Mouse (Mus musculus) MEL (cell line): ENCODE data around the gene Ldlrad2. TPM values are rescaled to one million over a fixed set of nuclear protein-coding genes. Genes with fewer than 3 reads are reported as not detected.
A peak's percentile ranks its signal among the peaks of the same experiment; 100 is the strongest.

Experiments
- DNase-seq: peaks from one replicate; pipeline ENCODE4 v3.0.0; 2011; ENCODE audit warnings: low read depth, low spot score
- H3K27ac ChIP-seq: 2 replicates; pipeline ENCODE4 v1.5.1; 2012; ENCODE audit warnings: low read depth, mild to moderate bottlenecking, control low read depth, low read length, moderate library complexity; ENCODE audit not compliant: control insufficient read depth
- H3K27me3 ChIP-seq, 2 experiments: fragments of 150-350 bp in 1 of 2; sonication (generic) in 1 of 2; 2 replicates each; pipeline ENCODE4 v1.6.1; 2012; ENCODE audit warnings: low read length in 2 of 2, mild to moderate bottlenecking in 2 of 2, improper control_type of control experiment in 1 of 2, moderate library complexity in 1 of 2; ENCODE audit not compliant: insufficient read depth in 2 of 2, control insufficient read depth in 1 of 2
- H3K36me3 ChIP-seq, 2 experiments: 2 replicates each; pipeline ENCODE4 v1.6.1; 2012 to 2014; ENCODE audit warnings: low read length in 2 of 2, improper control_type of control experiment in 1 of 2, inconsistent platforms in 1 of 2, mild to moderate bottlenecking in 1 of 2; ENCODE audit not compliant: insufficient read depth in 2 of 2, control insufficient read depth in 1 of 2
- H3K4me1 ChIP-seq, 2 experiments: fragments of 150-350 bp in 1 of 2; sonication (generic) in 1 of 2; 2 replicates each; pipeline ENCODE4 v1.6.1; 2012; ENCODE audit warnings: low read length in 2 of 2, improper control_type of control experiment in 1 of 2, mild to moderate bottlenecking in 1 of 2; ENCODE audit not compliant: insufficient read depth in 2 of 2, control insufficient read depth in 1 of 2
- H3K4me3 ChIP-seq, 2 experiments: fragments of 150-350 bp in 1 of 2; sonication (generic) in 1 of 2; 2 replicates each; pipeline ENCODE4 v1.5.1; 2012; ENCODE audit warnings: low read depth in 2 of 2, low read length in 2 of 2, mild to moderate bottlenecking in 2 of 2, moderate library complexity in 2 of 2, control low read depth in 1 of 2, improper control_type of control experiment in 1 of 2; ENCODE audit not compliant: control insufficient read depth in 1 of 2, insufficient read depth in 1 of 2
- H3K79me2 ChIP-seq: 2 replicates; pipeline ENCODE4 v1.6.1; 2012; ENCODE audit warnings: mild to moderate bottlenecking, low read length, moderate library complexity; ENCODE audit not compliant: control insufficient read depth, poor library complexity, insufficient read depth
- H3K9ac ChIP-seq: 2 replicates; pipeline ENCODE4 v1.6.1; 2012; ENCODE audit warnings: low read depth, mild to moderate bottlenecking, control low read depth, low read length, moderate library complexity; ENCODE audit not compliant: control insufficient read depth, poor library complexity, severe bottlenecking
- H3K9me3 ChIP-seq: fragments of 150-350 bp; sonication (generic); replicated peaks from 2 replicates; pipeline ENCODE4 v1.6.1; 2012; ENCODE audit warnings: mild to moderate bottlenecking, low read length, improper control_type of control experiment, moderate library complexity; ENCODE audit not compliant: insufficient read depth
- BHLHE40 ChIP-seq: IDR thresholded peaks from 2 replicates; pipeline ENCODE4 v1.6.1; 2012; ENCODE audit warnings: low read depth, mild to moderate bottlenecking, inconsistent platforms, low read length, improper control_type of control experiment, borderline replicate concordance
- CHD2 ChIP-seq: IDR thresholded peaks from 2 replicates; pipeline ENCODE4 v1.6.1; 2011; ENCODE audit warnings: low read length, improper control_type of control experiment
- CTCF ChIP-seq, 3 experiments: IDR thresholded peaks in 2 of 3; conservative IDR thresholded peaks in 1 of 3; 2 replicates each; pipeline ENCODE4 v1.5.1; 2011 to 2012; ENCODE audit warnings: low read length in 3 of 3, low read depth in 2 of 3, mild to moderate bottlenecking in 2 of 3, improper control_type of control experiment in 1 of 3, inconsistent platforms in 1 of 3, mixed read lengths in 1 of 3, moderate library complexity in 1 of 3; ENCODE audit not compliant: control insufficient read depth in 1 of 3, insufficient read depth in 1 of 3, poor library complexity in 1 of 3, severe bottlenecking in 1 of 3
- ELF1 ChIP-seq: IDR thresholded peaks from 2 replicates; pipeline ENCODE4 v1.6.1; 2014; ENCODE audit warnings: low read depth, mild to moderate bottlenecking, inconsistent platforms, low read length, improper control_type of control experiment, moderate library complexity
- EP300 ChIP-seq, 2 experiments: IDR thresholded peaks; 2 replicates each; pipeline ENCODE4 v1.6.1; 2011; ENCODE audit warnings: improper control_type of control experiment in 2 of 2, low read length in 2 of 2, low read depth in 1 of 2, mild to moderate bottlenecking in 1 of 2
- GABPA ChIP-seq: IDR thresholded peaks from 2 replicates; pipeline ENCODE4 v1.6.1; 2012; ENCODE audit warnings: low read depth, mild to moderate bottlenecking, inconsistent platforms, low read length, improper control_type of control experiment, moderate library complexity
- JUND ChIP-seq: IDR thresholded peaks from 2 replicates; pipeline ENCODE4 v1.6.1; 2011; ENCODE audit warnings: low read depth, mild to moderate bottlenecking, improper control_type of control experiment, low read length
- KAT2A ChIP-seq: conservative IDR thresholded peaks from 2 replicates; pipeline ENCODE4 v1.6.1; 2012; ENCODE audit warnings: low read depth, low read length, improper control_type of control experiment, inconsistent platforms
- MAX ChIP-seq: IDR thresholded peaks from 2 replicates; pipeline ENCODE4 v1.6.1; 2011; ENCODE audit warnings: low read length, improper control_type of control experiment
- MAZ ChIP-seq: IDR thresholded peaks from 2 replicates; pipeline ENCODE4 v1.6.1; 2012; ENCODE audit warnings: low read depth, mild to moderate bottlenecking, inconsistent platforms, low read length, improper control_type of control experiment
- MYB ChIP-seq: IDR thresholded peaks from 2 replicates; pipeline ENCODE4 v1.6.1; 2011; ENCODE audit warnings: mild to moderate bottlenecking, low read depth, low read length, improper control_type of control experiment
- NRF1 ChIP-seq: IDR thresholded peaks from 2 replicates; pipeline ENCODE4 v1.6.1; 2014; ENCODE audit warnings: low read depth, mild to moderate bottlenecking, inconsistent platforms, low read length, improper control_type of control experiment, moderate library complexity; ENCODE audit not compliant: poor library complexity, insufficient read depth, severe bottlenecking
- RAD21 ChIP-seq: IDR thresholded peaks from 2 replicates; pipeline ENCODE4 v1.6.1; 2011; ENCODE audit warnings: mild to moderate bottlenecking, low read depth, low read length, improper control_type of control experiment
- SMC3 ChIP-seq: IDR thresholded peaks from 2 replicates; pipeline ENCODE4 v1.6.1; 2011; ENCODE audit warnings: low read depth, low read length, improper control_type of control experiment
- ZC3H11A ChIP-seq: IDR thresholded peaks from 2 replicates; pipeline ENCODE4 v1.6.1; 2012; ENCODE audit warnings: low read depth, mild to moderate bottlenecking, inconsistent platforms, low read length, improper control_type of control experiment
- ZMIZ1 ChIP-seq: IDR thresholded peaks from 2 replicates; pipeline ENCODE4 v1.6.1; 2012; ENCODE audit warnings: low read depth, mild to moderate bottlenecking, inconsistent platforms, low read length, improper control_type of control experiment, moderate library complexity
- ZNF384 ChIP-seq: IDR thresholded peaks from 2 replicates; pipeline ENCODE4 v1.6.1; 2012; ENCODE audit warnings: low read depth, mild to moderate bottlenecking, inconsistent platforms, low read length, improper control_type of control experiment
- polyA plus RNA-seq, 2 experiments: library from polyadenylated mRNA; stranded (reverse) in 1 of 2; unstranded in 1 of 2; fragments of >175 nt in 1 of 2; fragments of >200 nt in 1 of 2; gene quantifications; 2 replicates each; pipeline versions ENCODE4 v1.2.1 to v1.2.4; 2012; ENCODE audit warnings: low replicate concordance in 2 of 2, low read depth in 1 of 2; ENCODE audit not compliant: insufficient read length in 2 of 2, insufficient read depth in 1 of 2, missing spikeins in 1 of 2
- total RNA-seq: library from RNA; depleted of rRNA; stranded (reverse); fragments of 300-350 nt; gene quantifications from 2 replicates; pipeline ENCODE4 v1.2.3, GENCODE M21; 2012

Gene Ldlrad2
- total and polyA plus RNA-seq, 3 experiments = not detected

- Histone ChIP-seq H3K36me3 (no peaks in the 10 kb centered on the region), H3K27me3 (no peaks in the 10 kb centered on the region), H3K9ac (no peak overlapping the region), H3K4me3 (no peak overlapping the region), H3K9me3 (no peaks in the 10 kb centered on the region), H3K27ac (no peak overlapping the region), H3K79me2 (no peaks in the 10 kb centered on the region), H3K4me1 (no peaks in the 10 kb centered on the region)
- no peak for DNase-seq
- TF ChIP-seq EP300 (IDR thresholded peaks at IDR 0.05; ENCODE audit: low read depth in 1 of 2, low read length in 2 of 2) (no peak), SMC3 (peak; percentile 27; the same call in 1 of the 2 replicates), CTCF (IDR thresholded peaks at IDR 0.05 in 2 of 3, conservative IDR thresholded peaks at IDR 0.05 in 1 of 3; ENCODE audit: control insufficient read depth in 1 of 3, insufficient read depth in 1 of 3, low read depth in 2 of 3, low read length in 3 of 3, poor library complexity in 1 of 3, severe bottlenecking in 1 of 3) (peak in 2 of 3 experiments; percentile 23 to 41; a peak in 4 of 6 replicates)
Observed at GRCm38 (mm10) chr4:137546003-137546525, 28.3 kb downstream of the Ldlrad2 start.

GRCm38 (mm10) chr4:137545568-137545967 is 28.8 kb downstream of the Ldlrad2 start:
- H3K9ac ChIP-seq = no peak overlapping the region
- TF ChIP-seq MAX (no peak), NRF1 (no peak), KAT2A (no peak), JUND (no peak), BHLHE40 (no peak), ZMIZ1 (no peak), MAZ (no peak), CHD2 (no peak), MYB (no peak), ZNF384 (no peak), ZC3H11A (no peak), ELF1 (no peak), GABPA (no peak)
- TF ChIP-seq, all 39 proteins: peak for 0
- Histone ChIP-seq H3K27ac (no peak overlapping the region), H3K9me3 (no peaks in the 10 kb centered on the region), H3K27me3 (no peaks in the 10 kb centered on the region), H3K36me3 (no peaks in the 10 kb centered on the region), H3K4me3 (no peak overlapping the region), H3K4me1 (no peaks in the 10 kb centered on the region), H3K79me2 (no peaks in the 10 kb centered on the region)
- DNase-seq = no peak

GRCm38 (mm10) chr4:137542968-137543367 is 31.4 kb downstream of the Ldlrad2 start:
- Histone ChIP-seq H3K27me3 (no peaks in the 10 kb centered on the region), H3K79me2 (no peaks in the 10 kb centered on the region), H3K4me1 (no peaks in the 10 kb centered on the region), H3K4me3 (no peak overlapping the region), H3K27ac (no peak overlapping the region), H3K9ac (no peak overlapping the region), H3K9me3 (no peaks in the 10 kb centered on the region), H3K36me3 (no peaks in the 10 kb centered on the region)
- DNase-seq = no peak
- no peak for TF ChIP-seq RAD21
